9 mouse cellular contexts compared by ENCODE assay signal in genomic region chr17:72935921-72936320, GRCm38 (mm10). TPM values are rescaled to one million over a fixed set of nuclear protein-coding genes. Genes with fewer than 3 reads are reported as not detected.
DNase-seq lines count a peak whose midpoint lies in the region; ATAC-seq lines count a peak whose summit lies in the region.
"Had no signal": no experiment of that assay in that cellular context is flagged by ENCODE, and none has a peak within 500 bp of the region (broad histone marks: within the 10 kb centered on the region; RNA-seq: fewer than 3 reads in every experiment).

No protein-coding gene starts in this region.

- peaks cover 19% of the 10 kb centered on the region for H3K4me1 ChIP-seq in kidney, embryonic 14.5 days (ENCODE audit: control insufficient read depth, insufficient read depth, low read length)
- H3K4me1 ChIP-seq in heart, embryonic 11.5 days (ENCODE audit: control insufficient read depth, insufficient read depth, low read length), result peaks cover 61% of the 10 kb centered on the region

- DNase-seq in kidney, adult 11 months, result peak; percentile 26
- peak; percentile 72 for DNase-seq in kidney, postnatal 14 days
- DNase-seq in testis, postnatal 10 days (ENCODE audit: low spot score), result no peak
- no peak for DNase-seq in thymus, postnatal 0 days (ENCODE audit: low spot score)
- no peak for DNase-seq in left cerebral cortex, adult 18-20 months (ENCODE audit: low spot score in 2 of 2)

- H3K9ac ChIP-seq in kidney, embryonic 14.5 days (ENCODE audit: low read depth, low read length), result no peak overlapping the region
- 0 out of 2 replicates have a peak overlapping the region, but pooled peaks have one; percentile 34 for H3K9ac ChIP-seq in heart, embryonic 11.5 days (ENCODE audit: low read depth, low read length)

- no peak overlapping the region for H3K4me3 ChIP-seq in kidney, embryonic 14.5 days (ENCODE audit: low read length)
- no peak overlapping the region for H3K4me3 ChIP-seq in heart, embryonic 11.5 days (ENCODE audit: low read depth, low read length)

- no peaks in the 10 kb centered on the region for H3K27me3 ChIP-seq in kidney, embryonic 14.5 days (ENCODE audit: control insufficient read depth, insufficient read depth, low read length)
- H3K27me3 ChIP-seq in heart, embryonic 11.5 days (ENCODE audit: control insufficient read depth, insufficient read depth, low read length), result no peaks in the 10 kb centered on the region

- no peak overlapping the region; the same call in 1 of the 2 replicates for H3K27ac ChIP-seq in kidney, embryonic 14.5 days (ENCODE audit: low read depth, low read length)
- H3K27ac ChIP-seq in heart, embryonic 11.5 days (ENCODE audit: low read depth, low read length), result peak overlapping the region; percentile 65

- ATAC-seq in kidney, embryonic 14.5 days (ENCODE audit: low FRiP score, low TSS enrichment), result no peak
- peak; percentile 8 for ATAC-seq in CD4-positive, CD25-positive, alpha-beta regulatory T cell, adult 4 months
- no peak for ATAC-seq in heart, embryonic 11.5 days (replicated peaks; ENCODE audit: insufficient number of reproducible peaks, low FRiP score, low TSS enrichment)

- peaks cover 6% of the 10 kb centered on the region for H3K9me3 ChIP-seq in kidney, embryonic 14.5 days (ENCODE audit: control insufficient read depth, low read length)
- no peaks in the 10 kb centered on the region for H3K9me3 ChIP-seq in heart, embryonic 11.5 days (replicated peaks; ENCODE audit: control insufficient read depth, low read length)

- no peak overlapping the region for H3K4me2 ChIP-seq in kidney, embryonic 14.5 days (replicated peaks; ENCODE audit: low read depth, low read length)
- H3K4me2 ChIP-seq in heart, embryonic 11.5 days, result peak overlapping the region; percentile 6; the same call in 1 of the 2 replicates

- 55% methylated on average over 7 of the region's 7 CpGs for WGBS in kidney, embryonic 14.5 days
- 38% methylated on average over 7 of the region's 7 CpGs for WGBS in heart, embryonic 11.5 days (ENCODE audit: insufficient replicate concordance)

- H3K36me3 ChIP-seq in kidney, embryonic 14.5 days (ENCODE audit: control insufficient read depth, insufficient read depth, low read length), result peaks cover 46% of the 10 kb centered on the region
- peaks cover 26% of the 10 kb centered on the region for H3K36me3 ChIP-seq in heart, embryonic 11.5 days (ENCODE audit: control insufficient read depth, insufficient read depth, low read length)
- H3K36me3 ChIP-seq: G1E had no signal

RNA-seq across cellular contexts. Expression of gene Lbh, which starts 17.8 kb away (rescaled TPM):
- polyA plus RNA-seq in kidney, embryonic 14.5 days (2014; fragmentation: Nextera tagmentation; extraction: Ambion mirVana), result 10.5 and 14.2 TPM in 2 replicates
- polyA plus RNA-seq in CD4-positive, CD25-positive, alpha-beta regulatory T cell, adult 4 months (2017; shearing (Covaris generic)), result 10 to 100 TPM; 22.7 to 38.5 TPM
- polyA plus RNA-seq in heart, embryonic 11.5 days (2014; fragmentation: Nextera tagmentation; extraction: Ambion mirVana), result 19.1 and 22.8 TPM in 2 replicates
- 9.5 and 10.4 TPM in 2 replicates for polyA plus RNA-seq in thymus, postnatal 0 days (2015; fragmentation: Nextera tagmentation; extraction: Ambion mirVana)
- 10 to 100 TPM; 37.2 to 38.9 TPM for total RNA-seq in left cerebral cortex, adult 18-20 months (2021)

Comparison
In these comparisons a context has a peak if more than half of its experiments do, and no peak if none do; other contexts are left out.
1. DNase-seq: peak in kidney, adult 11 months (single experiment) and kidney, postnatal 14 days (single experiment); none in testis, postnatal 10 days (single experiment), thymus, postnatal 0 days (single experiment) and left cerebral cortex, adult 18-20 months (0 of 2).